Mouse (Mus musculus) megakaryocyte, embryonic 14.5 days (primary cell): Measurements from ENCODE around the gene Cfap36.

Source experiments
- FLI1 ChIP-seq: IDR thresholded peaks from 2 replicates; pipeline ENCODE4 v1.6.1; 2012; ENCODE audit warnings: low read length, inconsistent platforms, mixed read lengths
- GATA1 ChIP-seq: IDR thresholded peaks from 3 replicates; pipeline ENCODE4 v1.6.1; 2012; ENCODE audit warnings: mixed read lengths, low read length, inconsistent platforms, borderline replicate concordance

GRCm38 (mm10) chr11:29179319-29179718 is 67.9 kb downstream of the Cfap36 start:
- no peak for TF ChIP-seq GATA1
- no peak for TF ChIP-seq FLI1
